Mouse (Mus musculus): ENCODE measurements at regions not wholly inside any gene's neighbourhood (a gene's known extent, or its start where the extent isn't known, plus 50 kb on each side); places are given as distances from the start of the nearest gene placed in this dataset.
"Not testable (repeated sequence)": the region's sequence is repeated elsewhere in the genome, so short reads cannot be mapped to it uniquely, and the experiment has no call there.

DNA sequence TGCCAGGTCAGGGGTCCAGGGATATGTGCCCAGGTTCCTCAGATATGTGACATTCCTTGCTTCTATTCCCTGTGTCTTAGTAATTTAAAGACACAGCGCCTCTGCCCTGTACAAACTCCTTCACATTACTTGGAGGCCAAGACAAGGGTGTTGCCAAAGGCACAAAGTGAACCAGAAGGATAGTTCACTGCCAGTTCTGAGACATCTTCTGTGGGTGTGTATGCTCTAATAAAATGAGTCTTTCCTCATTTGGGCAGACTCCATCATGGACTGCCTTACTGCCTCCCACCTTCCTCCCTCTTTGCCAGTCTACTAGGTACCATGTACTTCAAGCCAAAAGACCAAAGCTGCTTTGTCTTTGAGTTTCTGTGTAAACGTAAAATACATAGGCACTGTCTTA is 65.8 kb upstream of the Rmdn2 start:
- no peak for DNase-seq (ENCODE audit: low read depth in 1 of 2, low spot score in 2 of 2)

DNA sequence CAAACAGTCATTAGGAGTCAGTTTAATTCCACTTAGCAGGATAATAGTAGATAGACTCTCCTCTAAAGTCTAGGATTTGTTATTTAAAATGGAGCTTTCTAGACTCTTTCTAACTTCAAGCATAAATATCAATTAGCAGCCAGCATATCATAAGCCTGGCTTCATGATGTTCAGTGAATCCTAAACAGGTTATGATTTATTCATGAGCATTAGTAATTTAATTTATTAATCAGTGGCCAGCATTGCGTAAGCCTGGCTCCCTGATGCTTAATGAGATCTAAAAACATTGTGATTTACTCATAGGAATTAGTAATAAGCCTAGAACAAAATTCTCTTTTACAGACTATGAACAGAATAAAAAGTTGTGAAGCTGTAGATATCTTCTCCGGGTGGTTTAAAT is 64.6 kb upstream of the Rmdn2 start:
- no peak for DNase-seq (ENCODE audit: low read depth in 1 of 2, low spot score in 2 of 2)

DNA sequence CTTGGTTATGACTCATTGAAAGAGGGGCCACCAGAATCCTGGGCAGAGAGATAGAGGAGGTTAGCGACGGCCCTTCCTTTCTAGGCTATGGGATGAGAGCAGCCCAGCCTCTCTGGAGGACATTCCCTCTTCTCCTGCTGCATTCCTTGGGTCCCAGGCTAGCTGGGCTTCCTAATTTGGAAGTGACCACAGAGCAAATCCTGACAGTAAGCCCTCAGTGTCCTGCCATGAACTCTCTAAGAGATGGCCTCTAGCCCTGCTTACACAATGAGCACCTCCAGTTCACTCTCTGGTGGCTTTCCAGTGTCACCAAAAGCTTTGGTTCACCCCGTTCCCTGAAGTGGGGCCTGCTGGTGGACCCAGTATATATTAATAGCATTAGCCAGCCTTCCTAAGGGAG is 64.1 kb upstream of the Rmdn2 start:
- no peak for DNase-seq (ENCODE audit: low read depth in 1 of 2, low spot score in 2 of 2)

DNA sequence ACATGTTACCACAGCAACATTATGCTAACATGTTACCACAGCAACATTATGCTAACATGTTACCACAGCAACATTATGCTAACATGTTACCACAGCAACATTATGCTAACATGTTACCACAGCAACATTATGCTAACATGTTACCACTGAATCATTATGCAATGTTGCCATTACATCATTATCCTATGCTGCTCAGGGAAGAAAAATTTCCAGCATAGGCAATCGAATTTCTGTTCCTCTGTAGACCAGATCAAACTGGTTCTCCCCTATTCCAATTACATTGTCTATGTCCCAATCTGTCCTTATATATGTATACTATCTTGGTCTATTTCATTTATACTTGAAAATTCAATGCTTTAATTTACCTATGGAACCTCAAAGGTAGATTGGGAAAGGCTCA is 61.3 kb upstream of the Rmdn2 start:
- not testable (repeated sequence) for DNase-seq (ENCODE audit: low read depth in 1 of 2, low spot score in 2 of 2)

DNA sequence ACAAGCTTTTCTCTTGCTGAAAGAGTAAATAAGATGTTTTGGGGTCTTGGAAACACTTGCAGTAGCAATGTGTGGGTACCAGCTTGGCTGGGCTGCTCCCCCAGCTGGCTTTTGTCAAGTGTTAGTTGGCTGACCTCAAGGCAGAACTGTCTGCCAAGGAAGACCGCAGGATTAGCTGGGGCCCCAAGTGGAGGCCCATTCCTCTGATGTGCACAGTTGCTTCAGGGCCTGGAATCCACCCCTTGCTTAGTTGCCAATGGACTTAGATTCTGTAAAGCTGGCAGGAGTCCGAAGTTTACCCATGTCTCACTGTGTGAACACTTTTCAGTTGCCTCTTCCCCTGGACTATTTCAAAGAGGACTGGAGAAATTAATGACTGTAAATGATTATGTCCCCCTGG is 57.8 kb upstream of the Rmdn2 start:
- DNase-seq (ENCODE audit: low read depth in 1 of 2, low spot score in 2 of 2) = no peak

DNA sequence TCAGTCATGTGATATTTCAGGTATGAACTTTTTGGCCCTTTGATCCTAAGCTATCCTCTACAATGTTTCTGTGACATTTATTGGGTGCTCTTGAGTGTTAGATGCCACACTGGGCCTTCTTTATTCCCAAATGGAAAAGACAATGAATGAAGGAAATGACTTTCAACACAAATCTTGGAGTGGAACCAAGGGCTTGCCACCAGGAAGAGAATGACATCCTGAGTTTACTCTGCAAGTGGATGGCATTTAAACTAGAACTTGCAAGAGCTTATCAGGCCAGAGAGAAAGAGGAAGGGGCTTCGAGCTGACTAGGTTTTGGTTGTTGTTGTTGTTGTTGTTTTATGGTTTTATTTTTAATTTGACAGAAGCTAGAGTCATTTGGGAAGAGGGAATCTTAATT is 56.1 kb upstream of the Rmdn2 start:
- no peak for DNase-seq (ENCODE audit: low read depth in 1 of 2, low spot score in 2 of 2)

Data from monocyte, adult 2 months (primary cell).